Mouse (Mus musculus): ENCODE results near the gene Wdr26. TPM values are rescaled to one million over a fixed set of nuclear protein-coding genes. Genes with fewer than 3 reads are reported as not detected.
A peak's percentile ranks its signal among the peaks of the same experiment; 100 is the strongest.

Wdr26 gene
- polyA plus RNA-seq, 2 experiments = 50.2 to 58.7 TPM

DNA sequence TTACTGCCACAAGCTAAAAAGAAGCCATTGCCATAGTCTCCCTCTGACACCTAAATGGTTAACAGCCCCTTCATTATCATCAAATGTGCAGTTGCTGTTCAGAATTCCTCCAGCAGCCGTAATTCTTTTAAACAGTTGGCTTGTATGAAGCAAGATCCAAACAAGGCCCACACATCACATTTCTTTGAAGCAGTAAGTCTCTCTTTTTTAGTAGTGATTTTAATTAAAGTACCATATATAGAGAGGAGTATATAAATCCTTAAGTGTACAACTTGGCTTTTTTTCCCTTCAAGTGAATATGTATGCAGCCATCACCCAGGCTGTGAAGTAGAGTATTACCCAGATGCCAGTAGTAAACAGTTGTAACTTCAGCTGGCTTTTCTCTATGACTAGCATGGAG, 10.2 kb upstream of the Wdr26 start:
- ATAC-seq (ENCODE audit: low FRiP score, low read depth) (no peak), DNase-seq (ENCODE audit: low spot score) (no peak)
- no peak overlapping the region for H3K4me3 ChIP-seq (replicated peaks; ENCODE audit: low read length)
- TF ChIP-seq POLR2A (IDR thresholded peaks at IDR 0.05; ENCODE audit: borderline replicate concordance, extremely low read depth, insufficient read depth, insufficient read length) = no peak
- no peaks in the 10 kb centered on the region for H3K9me3 ChIP-seq (ENCODE audit: control insufficient read depth, low read length)
- WGBS = 12% methylated on average over 1 of the region's 1 CpGs
- no peaks in the 10 kb centered on the region for H3K4me1 ChIP-seq (ENCODE audit: control insufficient read depth, insufficient read depth, low read length)
- H3K9ac ChIP-seq (ENCODE audit: low read depth, low read length, severe bottlenecking) = no peak overlapping the region
- no peak overlapping the region for H3K27ac ChIP-seq (replicated peaks; ENCODE audit: low read depth, low read length)
- H3K4me2 ChIP-seq (replicated peaks; ENCODE audit: low read depth, low read length, severe bottlenecking) = no peak overlapping the region
- no peaks in the 10 kb centered on the region for H3K27me3 ChIP-seq (ENCODE audit: control insufficient read depth, insufficient read depth, low read length)
- H3K36me3 ChIP-seq (ENCODE audit: control insufficient read depth, insufficient read depth, low read length) = no peaks in the 10 kb centered on the region

DNA sequence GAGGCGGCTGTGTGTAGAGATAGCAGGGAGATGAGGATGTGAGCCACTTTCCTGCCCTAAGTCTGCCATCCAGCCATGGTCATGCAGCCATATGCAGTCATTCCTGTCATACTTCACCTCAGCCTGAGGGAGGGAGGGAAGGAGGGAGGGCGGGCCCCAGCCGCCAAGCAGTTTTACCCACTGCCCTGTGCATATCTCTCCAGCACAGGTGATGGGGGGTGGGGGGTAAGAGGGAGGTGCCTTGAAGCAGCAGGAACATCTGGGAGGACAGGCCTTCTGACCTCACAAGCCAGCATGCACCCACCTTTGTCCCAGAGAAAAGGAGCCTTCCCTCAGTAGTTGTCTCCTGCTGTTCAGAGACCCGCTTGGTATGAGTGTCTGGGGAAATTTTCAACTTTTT, 4.5 kb upstream of the Wdr26 start:
- H3K4me3 ChIP-seq (replicated peaks; ENCODE audit: low read length) = no peak overlapping the region
- no peaks in the 10 kb centered on the region for H3K9me3 ChIP-seq (ENCODE audit: control insufficient read depth, low read length)
- WGBS = 53% methylated on average over 4 of the region's 4 CpGs
- no peak overlapping the region for H3K27ac ChIP-seq (replicated peaks; ENCODE audit: low read depth, low read length)
- TF ChIP-seq POLR2A (IDR thresholded peaks at IDR 0.05; ENCODE audit: borderline replicate concordance, extremely low read depth, insufficient read depth, insufficient read length) = no peak
- H3K9ac ChIP-seq (ENCODE audit: low read depth, low read length, severe bottlenecking) = no peak overlapping the region
- H3K36me3 ChIP-seq (ENCODE audit: control insufficient read depth, insufficient read depth, low read length) = no peaks in the 10 kb centered on the region
- ATAC-seq (ENCODE audit: low FRiP score, low read depth) (no peak), DNase-seq (ENCODE audit: low spot score) (no peak)
- no peak overlapping the region for H3K4me2 ChIP-seq (replicated peaks; ENCODE audit: low read depth, low read length, severe bottlenecking)
- H3K4me1 ChIP-seq (ENCODE audit: control insufficient read depth, insufficient read depth, low read length) = 0 out of 2 replicates have a peak, but pooled peaks cover 5% of the 10 kb centered on the region
- no peaks in the 10 kb centered on the region for H3K27me3 ChIP-seq (ENCODE audit: control insufficient read depth, insufficient read depth, low read length)

DNA sequence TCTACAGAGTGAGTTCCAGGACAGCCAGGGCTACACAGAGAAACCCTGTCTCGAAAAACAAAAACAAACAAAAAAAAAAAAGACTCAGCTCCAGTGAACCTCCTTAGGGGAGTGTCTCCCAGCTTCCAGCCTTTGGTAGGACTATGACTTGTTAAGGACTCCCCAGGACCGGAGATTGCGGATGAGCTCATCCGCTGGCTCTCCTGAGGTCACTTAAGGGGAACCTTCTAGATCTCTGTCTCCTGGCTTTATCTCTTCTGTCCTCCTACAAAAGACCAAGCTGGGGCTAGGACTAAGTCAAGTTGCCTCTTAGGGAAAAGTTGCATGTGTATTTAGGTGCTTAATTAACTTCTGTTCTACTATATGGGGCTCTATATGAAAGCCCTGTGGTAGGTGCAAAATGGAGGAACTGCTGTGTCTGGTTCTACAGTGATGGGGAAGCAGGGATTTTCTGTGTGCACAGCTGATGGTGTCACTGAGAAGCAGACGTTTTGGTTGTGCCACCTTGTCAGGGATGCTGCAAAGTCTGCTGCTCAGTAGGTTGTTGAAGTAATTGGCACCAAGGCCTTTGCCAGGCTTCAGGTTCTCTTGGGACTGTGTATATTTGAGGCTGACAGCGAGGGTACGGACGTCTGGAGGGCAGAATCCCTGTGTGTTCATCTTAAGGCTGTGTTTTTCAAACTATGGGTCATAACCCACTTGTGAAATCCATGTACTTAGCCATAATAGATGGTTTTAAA, 2.7 kb upstream of the Wdr26 start:
- H3K9me3 ChIP-seq (ENCODE audit: control insufficient read depth, low read length) = no peaks in the 10 kb centered on the region
- no peak overlapping the region for H3K4me2 ChIP-seq (replicated peaks; ENCODE audit: low read depth, low read length, severe bottlenecking)
- TF ChIP-seq POLR2A (IDR thresholded peaks at IDR 0.05; ENCODE audit: borderline replicate concordance, extremely low read depth, insufficient read depth, insufficient read length) = no peak
- H3K9ac ChIP-seq (ENCODE audit: low read depth, low read length, severe bottlenecking) = no peak overlapping the region
- H3K27me3 ChIP-seq (ENCODE audit: control insufficient read depth, insufficient read depth, low read length) = no peaks in the 10 kb centered on the region
- peaks cover 13% of the 10 kb centered on the region for H3K4me1 ChIP-seq (ENCODE audit: control insufficient read depth, insufficient read depth, low read length)
- H3K4me3 ChIP-seq (replicated peaks; ENCODE audit: low read length) = no peak overlapping the region
- 85% methylated on average over 8 of the region's 8 CpGs for WGBS
- no peaks in the 10 kb centered on the region for H3K36me3 ChIP-seq (ENCODE audit: control insufficient read depth, insufficient read depth, low read length)
- no peak for DNase-seq (ENCODE audit: low spot score)
- H3K27ac ChIP-seq (replicated peaks; ENCODE audit: low read depth, low read length) = no peak overlapping the region
- no peak for ATAC-seq (ENCODE audit: low FRiP score, low read depth)

DNA sequence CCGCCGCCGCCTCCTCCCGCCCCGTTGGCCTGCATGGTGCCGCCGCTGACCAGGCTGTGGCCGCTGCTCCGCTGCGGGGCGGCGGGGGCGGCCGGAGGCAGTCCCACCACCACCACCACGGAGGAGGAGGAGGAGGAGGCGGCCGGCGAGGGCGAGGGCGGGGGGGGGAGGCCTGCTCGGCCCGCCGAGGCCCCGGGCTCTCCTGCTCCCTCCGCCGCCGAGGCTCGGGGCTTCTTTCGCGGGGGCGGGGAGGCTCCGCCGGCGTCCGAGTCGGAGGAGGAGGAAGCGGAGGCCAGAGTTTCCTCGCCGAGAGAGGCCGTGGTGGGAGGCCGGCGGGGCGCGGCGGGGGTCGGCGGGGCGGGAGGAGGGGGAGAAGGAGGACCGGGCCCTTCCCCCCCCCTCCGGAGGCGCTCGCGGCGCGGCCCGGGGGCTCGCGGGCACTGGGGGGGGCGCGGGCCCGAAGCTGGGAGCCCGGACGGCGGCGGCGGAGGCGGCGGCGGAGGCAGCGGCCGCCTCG, 340 bp downstream of the Wdr26 start:
- Histone ChIP-seq H3K36me3 (ENCODE audit: control insufficient read depth, insufficient read depth, low read length) (peaks cover 9% of the 10 kb centered on the region), H3K27ac (replicated peaks; ENCODE audit: low read depth, low read length) (peak overlapping the region; percentile 93), H3K4me3 (replicated peaks; ENCODE audit: low read length) (peak overlapping the region; percentile 96), H3K9ac (ENCODE audit: low read depth, low read length, severe bottlenecking) (peak overlapping the region; percentile 97), H3K4me2 (replicated peaks; ENCODE audit: low read depth, low read length, severe bottlenecking) (peak overlapping the region; percentile 91), H3K4me1 (ENCODE audit: control insufficient read depth, insufficient read depth, low read length) (peaks cover 14% of the 10 kb centered on the region), H3K9me3 (ENCODE audit: control insufficient read depth, low read length) (no peaks in the 10 kb centered on the region), H3K27me3 (ENCODE audit: control insufficient read depth, insufficient read depth, low read length) (no peaks in the 10 kb centered on the region)
- DNase-seq (ENCODE audit: low spot score) (no peak), ATAC-seq (ENCODE audit: low FRiP score, low read depth) (peak; percentile 42)
- TF ChIP-seq POLR2A (IDR thresholded peaks at IDR 0.05; ENCODE audit: borderline replicate concordance, extremely low read depth, insufficient read depth, insufficient read length) = no peak
- no CpG with 5 or more reads among the region's 72 CpGs for whole genome bisulfite sequencing

DNA sequence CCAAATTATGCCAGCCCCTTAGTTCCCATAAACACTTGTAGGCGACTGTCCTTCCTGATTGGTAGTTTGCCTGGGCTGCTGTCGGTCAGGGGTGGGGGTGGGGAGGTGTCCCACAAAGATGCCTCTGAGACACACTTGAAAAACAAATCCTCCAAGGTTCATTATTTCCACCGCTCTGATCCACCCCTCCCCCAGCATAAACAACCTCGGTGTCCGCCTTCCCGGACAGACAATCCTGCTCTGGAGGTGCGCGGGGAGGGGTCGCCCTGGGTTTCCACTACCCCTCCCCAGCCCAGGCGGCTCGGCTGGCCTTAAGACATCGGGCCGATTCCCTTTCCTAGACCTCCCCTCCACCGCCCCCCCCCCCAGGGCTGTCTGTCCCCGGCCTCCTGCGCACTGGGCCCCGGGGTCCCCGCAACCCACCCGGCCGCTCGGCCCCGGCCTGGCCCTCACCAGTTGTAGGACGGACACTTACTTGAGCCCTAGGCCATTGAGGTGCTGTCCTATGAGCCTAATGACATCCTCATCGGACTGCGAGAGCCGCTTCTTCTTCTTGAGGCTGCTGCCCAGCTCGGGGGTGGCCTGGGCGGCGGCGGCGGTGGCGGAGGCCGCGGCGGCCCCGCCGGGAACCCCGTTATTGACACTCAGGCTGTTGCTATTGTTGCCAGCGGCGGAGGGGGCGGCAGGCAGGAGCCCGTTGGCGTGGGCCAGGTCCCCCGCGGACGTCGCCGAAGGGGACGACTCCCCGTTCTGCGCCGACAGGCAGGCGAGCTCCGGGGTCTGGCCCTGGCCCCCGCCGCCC, 999 bp downstream of the Wdr26 start:
- Histone ChIP-seq H3K27me3 (ENCODE audit: control insufficient read depth, insufficient read depth, low read length) (no peaks in the 10 kb centered on the region), H3K9ac (ENCODE audit: low read depth, low read length, severe bottlenecking) (peak overlapping the region; percentile 97), H3K4me3 (replicated peaks; ENCODE audit: low read length) (peak overlapping the region; percentile 96), H3K4me2 (replicated peaks; ENCODE audit: low read depth, low read length, severe bottlenecking) (peak overlapping the region; percentile 91), H3K36me3 (ENCODE audit: control insufficient read depth, insufficient read depth, low read length) (peaks cover 13% of the 10 kb centered on the region), H3K4me1 (ENCODE audit: control insufficient read depth, insufficient read depth, low read length) (peaks cover 14% of the 10 kb centered on the region), H3K27ac (replicated peaks; ENCODE audit: low read depth, low read length) (peak overlapping the region; percentile 93), H3K9me3 (ENCODE audit: control insufficient read depth, low read length) (no peaks in the 10 kb centered on the region)
- TF ChIP-seq POLR2A (IDR thresholded peaks at IDR 0.05; ENCODE audit: borderline replicate concordance, extremely low read depth, insufficient read depth, insufficient read length) = no peak
- WGBS = 2% methylated on average over 37 of the region's 56 CpGs
- DNase-seq (ENCODE audit: low spot score) (no peak), ATAC-seq (ENCODE audit: low FRiP score, low read depth) (peak; percentile 8; the same call in 1 of the 2 replicates)
